In genomic region chr19:28520761-28521181, GRCm38 (mm10) we compare ENCODE assay signal across 22 mouse cellular contexts.
DNase-seq lines count a peak whose midpoint lies in the region; ATAC-seq and TF ChIP-seq lines count a peak whose summit lies in the region.
"Had no signal": no experiment of that assay in that cellular context is flagged by ENCODE, and none has a peak within 500 bp of the region (broad histone marks: within the 10 kb centered on the region; RNA-seq: fewer than 3 reads in every experiment).

No protein-coding gene starts in this region.

- no peak for ATAC-seq in liver, embryonic 11.5 days (replicated peaks; ENCODE audit: low FRiP score)
- peak; percentile 69 for ATAC-seq in kidney, postnatal 0 days (replicated peaks; ENCODE audit: low FRiP score, low read depth)
- peak; percentile 68 for ATAC-seq in stomach, embryonic 16.5 days (ENCODE audit: insufficient read depth, low FRiP score)
- ATAC-seq: CD4-positive, CD25-positive, alpha-beta regulatory T cell, adult 4 months; forebrain, embryonic 15.5 days; hindbrain, postnatal 0 days; Patski had no signal

- no peak for TF ChIP-seq POLR2A in liver, adult 2 months (IDR thresholded peaks at IDR 0.05; ENCODE audit: extremely low read depth, insufficient read depth, low read length)

- peaks cover 3% of the 10 kb centered on the region; the same call in 1 of the 2 replicates for H3K27me3 ChIP-seq in liver, adult 2 months (ENCODE audit: control insufficient read depth, insufficient read depth, low read length)
- H3K27me3 ChIP-seq in liver, embryonic 11.5 days (replicated peaks; ENCODE audit: control insufficient read depth, insufficient read depth, low read length): no peaks in the 10 kb centered on the region
- no peaks in the 10 kb centered on the region for H3K27me3 ChIP-seq in kidney, postnatal 0 days (ENCODE audit: insufficient read depth, low read length)
- no peaks in the 10 kb centered on the region for H3K27me3 ChIP-seq in stomach, embryonic 16.5 days (ENCODE audit: control insufficient read depth, insufficient read depth, low read length)
- H3K27me3 ChIP-seq: forebrain, embryonic 15.5 days; limb, embryonic 15.5 days; lung, embryonic 15.5 days; neural tube, embryonic 13.5 days; Patski had no signal

- peak; percentile 89 for DNase-seq in liver, adult 2 months (ENCODE audit: extremely low read depth, low read depth, low spot score)
- DNase-seq in liver, embryonic 11.5 days (ENCODE audit: low spot score): no peak
- DNase-seq in kidney, adult 18-20 months: peak; percentile 52
- DNase-seq in kidney, postnatal 0 days (ENCODE audit: low spot score): no peak
- DNase-seq in left cerebral cortex, adult 11 months (ENCODE audit: low spot score): no peak
- DNase-seq in cerebellum, postnatal 36 days: no peak
- DNase-seq in thymus, postnatal 36 days: no peak
- DNase-seq: adrenal gland, postnatal 10 days; cerebellum, adult 9-11 months; gastrocnemius, postnatal 36 days had no signal

- H3K4me2 ChIP-seq in liver, embryonic 11.5 days: no peak overlapping the region
- no peak overlapping the region for H3K4me2 ChIP-seq in kidney, postnatal 0 days (ENCODE audit: low read length)
- H3K4me2 ChIP-seq in stomach, embryonic 16.5 days (ENCODE audit: low read depth, low read length): no peak overlapping the region
- H3K4me2 ChIP-seq: embryonic facial prominence, embryonic 13.5 days; forebrain, embryonic 15.5 days; limb, embryonic 15.5 days; lung, embryonic 15.5 days; midbrain, embryonic 11.5 days; neural tube, embryonic 13.5 days had no signal

- 30% methylated on average over 6 of the region's 6 CpGs for WGBS in liver, adult 2 months
- 65% methylated on average over 6 of the region's 6 CpGs for WGBS in liver, embryonic 11.5 days
- 60% methylated on average over 6 of the region's 6 CpGs for WGBS in kidney, postnatal 0 days
- 43% methylated on average over 6 of the region's 6 CpGs for WGBS in stomach, embryonic 16.5 days

- H3K9ac ChIP-seq in liver, adult 2 months (ENCODE audit: low read depth, low read length): no peak overlapping the region
- no peak overlapping the region for H3K9ac ChIP-seq in liver, embryonic 11.5 days (ENCODE audit: low read depth, low read length)
- H3K9ac ChIP-seq in kidney, postnatal 0 days (ENCODE audit: low read depth, low read length): no peak overlapping the region
- no peak overlapping the region for H3K9ac ChIP-seq in stomach, embryonic 16.5 days (ENCODE audit: low read length)
- H3K9ac ChIP-seq: embryonic facial prominence, embryonic 13.5 days; forebrain, embryonic 15.5 days; limb, embryonic 15.5 days; lung, embryonic 15.5 days; neural tube, embryonic 13.5 days had no signal

- H3K79me2 ChIP-seq in liver, adult 2 months (ENCODE audit: control insufficient read depth, insufficient read depth, low read length): no peaks in the 10 kb centered on the region

- TF ChIP-seq CTCF in liver, adult 2 months (IDR thresholded peaks at IDR 0.05; ENCODE audit: low read depth, low read length): no peak
- TF ChIP-seq CTCF in kidney, postnatal 0 days (IDR thresholded peaks at IDR 0.05; ENCODE audit: low read depth): no peak

- H3K4me1 ChIP-seq in liver, adult 2 months (ENCODE audit: control insufficient read depth, insufficient read depth, low read length): peaks cover 4% of the 10 kb centered on the region; the same call in 1 of the 2 replicates
- H3K4me1 ChIP-seq in liver, embryonic 11.5 days (replicated peaks; ENCODE audit: control insufficient read depth, insufficient read depth, low read length): no peaks in the 10 kb centered on the region; the same call in 1 of the 2 replicates
- H3K4me1 ChIP-seq in kidney, postnatal 0 days (replicated peaks; ENCODE audit: insufficient read depth, low read length): no peaks in the 10 kb centered on the region; the same call in 1 of the 2 replicates
- peaks cover 18% of the 10 kb centered on the region; the same call in 1 of the 2 replicates for H3K4me1 ChIP-seq in stomach, embryonic 16.5 days (ENCODE audit: control insufficient read depth, insufficient read depth, low read length)
- H3K4me1 ChIP-seq: forebrain, embryonic 15.5 days; neural tube, embryonic 13.5 days had no signal

- H3K9me3 ChIP-seq in liver, embryonic 11.5 days (ENCODE audit: control insufficient read depth, low read length): no peaks in the 10 kb centered on the region
- H3K9me3 ChIP-seq in kidney, postnatal 0 days (replicated peaks; ENCODE audit: low read length): no peaks in the 10 kb centered on the region
- no peaks in the 10 kb centered on the region for H3K9me3 ChIP-seq in stomach, embryonic 16.5 days (replicated peaks; ENCODE audit: control insufficient read depth, low read length)
- H3K9me3 ChIP-seq: embryonic facial prominence, embryonic 13.5 days; forebrain, embryonic 15.5 days; hindbrain, embryonic 10.5 days; limb, embryonic 15.5 days; lung, embryonic 15.5 days; neural tube, embryonic 13.5 days had no signal

- H3K4me3 ChIP-seq in liver, adult 2 months (ENCODE audit: insufficient read depth, low read depth, low read length): no peak overlapping the region
- no peak overlapping the region for H3K4me3 ChIP-seq in liver, embryonic 11.5 days (ENCODE audit: low read depth, low read length)
- H3K4me3 ChIP-seq in kidney, postnatal 0 days (replicated peaks; ENCODE audit: low read depth, low read length): no peak overlapping the region
- H3K4me3 ChIP-seq in stomach, embryonic 16.5 days (replicated peaks; ENCODE audit: low read length): no peak overlapping the region
- H3K4me3 ChIP-seq: embryonic facial prominence, embryonic 13.5 days; forebrain, embryonic 15.5 days; hindbrain, embryonic 10.5 days; limb, embryonic 15.5 days; lung, embryonic 15.5 days; neural tube, embryonic 13.5 days had no signal

- no peaks in the 10 kb centered on the region for H3K36me3 ChIP-seq in liver, adult 2 months (ENCODE audit: control insufficient read depth, insufficient read depth, low read length)
- H3K36me3 ChIP-seq in liver, embryonic 11.5 days (ENCODE audit: control insufficient read depth, insufficient read depth, low read length): no peaks in the 10 kb centered on the region
- H3K36me3 ChIP-seq in kidney, postnatal 0 days (ENCODE audit: insufficient read depth, low read length): no peaks in the 10 kb centered on the region
- no peaks in the 10 kb centered on the region for H3K36me3 ChIP-seq in stomach, embryonic 16.5 days (ENCODE audit: control insufficient read depth, insufficient read depth, low read length)
- H3K36me3 ChIP-seq: embryonic facial prominence, embryonic 13.5 days; forebrain, embryonic 15.5 days; hindbrain, embryonic 10.5 days; limb, embryonic 15.5 days; lung, embryonic 15.5 days; neural tube, embryonic 13.5 days had no signal

- no peak overlapping the region for H3K27ac ChIP-seq in liver, adult 2 months (replicated peaks; ENCODE audit: insufficient read depth, low read depth, low read length)
- no peak overlapping the region for H3K27ac ChIP-seq in liver, embryonic 11.5 days (ENCODE audit: low read depth, low read length)
- 0 out of 2 replicates have a peak overlapping the region, but pooled peaks have one; percentile 10 for H3K27ac ChIP-seq in kidney, postnatal 0 days
- H3K27ac ChIP-seq in stomach, embryonic 16.5 days (ENCODE audit: low read length): peak overlapping the region; percentile 17
- H3K27ac ChIP-seq: embryonic facial prominence, embryonic 13.5 days; forebrain, embryonic 15.5 days; hindbrain, embryonic 10.5 days; hindbrain, postnatal 0 days; limb, embryonic 15.5 days; lung, embryonic 15.5 days; macrophage; neural tube, embryonic 13.5 days had no signal

Comparison
In these comparisons a context has a peak if more than half of its experiments do, and no peak if none do; other contexts are left out.
1. DNase-seq: peak in liver, adult 2 months (single experiment) and kidney, adult 18-20 months (single experiment); none in liver, embryonic 11.5 days (single experiment), kidney, postnatal 0 days (single experiment), left cerebral cortex, adult 11 months (single experiment), cerebellum, postnatal 36 days (0 of 2) and thymus, postnatal 36 days (0 of 2).
2. H3K27ac ChIP-seq: peak in kidney, postnatal 0 days (single experiment) and stomach, embryonic 16.5 days (single experiment); none in liver, adult 2 months (single experiment) and liver, embryonic 11.5 days (single experiment).